Mouse (Mus musculus) myocyte (in vitro differentiated cells): ENCODE results near the gene Hspb1. TPM values are rescaled to one million over a fixed set of nuclear protein-coding genes. Genes with fewer than 3 reads are reported as not detected.
A peak's percentile ranks its signal among the peaks of the same experiment; 100 is the strongest.

Experiments
- H3K27me3 ChIP-seq: one replicate; pipeline ENCODE4 v1.6.1; 2011; ENCODE audit not compliant: control insufficient read depth, insufficient read depth, insufficient read length
- H3K36me3 ChIP-seq: one replicate; pipeline ENCODE4 v1.6.1; 2011; ENCODE audit not compliant: control insufficient read depth, insufficient read depth
- H3K4me2 ChIP-seq: one replicate; pipeline ENCODE4 v1.6.1; 2011; ENCODE audit warnings: low read depth, control low read depth
- H3K4me3 ChIP-seq: one replicate; pipeline ENCODE4 v1.5.1; 2011; ENCODE audit warnings: mild to moderate bottlenecking, control low read depth, moderate library complexity
- H3K79me2 ChIP-seq: one replicate; pipeline ENCODE4 v1.6.1; 2011; ENCODE audit not compliant: control insufficient read depth, insufficient read depth
- H3ac ChIP-seq: one replicate; pipeline ENCODE4 v1.6.1; 2011; ENCODE audit not compliant: control insufficient read depth, insufficient read length
- CEBPB ChIP-seq: IDR thresholded peaks from 2 replicates; pipeline ENCODE4 v1.6.1; 2011; ENCODE audit warnings: mild to moderate bottlenecking, moderate library complexity; ENCODE audit not compliant: poor library complexity, insufficient read depth, severe bottlenecking
- E2F4 ChIP-seq: IDR thresholded peaks from one replicate; pipeline ENCODE4 v1.6.1; 2011; ENCODE audit warnings: mild to moderate bottlenecking, control low read depth, moderate library complexity; ENCODE audit not compliant: insufficient read depth
- MAX ChIP-seq: IDR thresholded peaks from one replicate; pipeline ENCODE4 v1.6.1; 2011; ENCODE audit warnings: low read depth, mild to moderate bottlenecking, control low read depth
- MYOD1 ChIP-seq, 3 experiments: IDR thresholded peaks; one replicate each; pipeline ENCODE4 v1.6.1; 2011; ENCODE audit warnings: control low read depth in 2 of 3, low read depth in 2 of 3, mild to moderate bottlenecking in 2 of 3, moderate library complexity in 1 of 3; ENCODE audit not compliant: insufficient read length in 2 of 3, control insufficient read depth in 1 of 3
- MYOG ChIP-seq, 3 experiments: IDR thresholded peaks; one replicate each; pipeline ENCODE4 v1.6.1; 2011; ENCODE audit warnings: control low read depth in 2 of 3, low read depth in 2 of 3, mild to moderate bottlenecking in 2 of 3; ENCODE audit not compliant: insufficient read length in 2 of 3, control insufficient read depth in 1 of 3, insufficient read depth in 1 of 3
- POLR2A ChIP-seq: IDR thresholded peaks from one replicate; pipeline ENCODE4 v1.6.1; 2011; ENCODE audit warnings: low read depth, mild to moderate bottlenecking, control low read depth, moderate library complexity; ENCODE audit not compliant: insufficient read length
- POLR2AphosphoS2 ChIP-seq: IDR thresholded peaks from one replicate; pipeline ENCODE4 v1.6.1; 2011; ENCODE audit warnings: low read depth, control low read depth; ENCODE audit not compliant: insufficient read length
- REST ChIP-seq: IDR thresholded peaks from one replicate; pipeline ENCODE4 v1.6.1; 2011; ENCODE audit warnings: mild to moderate bottlenecking, control low read depth, moderate library complexity; ENCODE audit not compliant: insufficient read depth, insufficient read length
- SRF ChIP-seq: IDR thresholded peaks from one replicate; pipeline ENCODE4 v1.6.1; 2011; ENCODE audit warnings: low read depth; ENCODE audit not compliant: control insufficient read depth, insufficient read length
- TCF12 ChIP-seq: IDR thresholded peaks from one replicate; pipeline ENCODE4 v1.6.1; 2011; ENCODE audit warnings: mild to moderate bottlenecking, control low read depth; ENCODE audit not compliant: poor library complexity, insufficient read depth, severe bottlenecking
- TCF3 ChIP-seq: IDR thresholded peaks from one replicate; pipeline ENCODE4 v1.6.1; 2011; ENCODE audit warnings: low read depth, control low read depth; ENCODE audit not compliant: insufficient read length
- USF1 ChIP-seq: IDR thresholded peaks from one replicate; pipeline ENCODE4 v1.6.1; 2011; ENCODE audit warnings: low read depth, mild to moderate bottlenecking, control low read depth, moderate library complexity
- polyA plus RNA-seq: library from polyadenylated mRNA; unstranded; fragments of >200 nt; fragmentation: generic; extraction: Trizol; gene quantifications from one replicate; pipeline ENCODE4 v1.2.1, GENCODE M21; 2012; ENCODE audit warnings: missing spikeins

The Hspb1 gene
- polyA plus RNA-seq, 1 experiment = 622 TPM

DNA sequence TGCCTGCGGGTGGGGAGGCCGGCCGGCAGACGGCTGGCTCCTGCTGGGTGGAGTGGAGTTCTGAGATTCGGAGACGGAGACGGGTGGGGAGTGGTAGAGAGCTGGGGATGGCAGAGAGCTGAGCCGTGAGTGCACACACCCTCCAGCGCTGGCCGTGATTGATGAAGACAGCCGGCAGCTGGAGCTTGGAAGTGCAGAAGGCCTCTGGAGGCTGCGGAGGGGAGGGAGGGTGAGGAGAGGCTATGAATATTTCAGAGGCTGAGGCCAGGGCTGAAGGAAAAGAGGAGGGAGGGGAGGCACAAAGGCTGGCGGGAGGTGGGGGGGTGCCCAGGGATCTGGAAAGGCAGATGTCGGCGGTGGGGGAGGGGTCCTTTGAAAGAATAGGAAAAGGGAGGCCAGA lies 36.7 kb upstream of the Hspb1 start:
- Histone ChIP-seq H3ac (no peak overlapping the region), H3K27me3 (peaks cover 55% of the 10 kb centered on the region), H3K79me2 (no peaks in the 10 kb centered on the region), H3K4me2 (peak overlapping the region; percentile 34), H3K36me3 (no peaks in the 10 kb centered on the region), H3K4me3 (no peak overlapping the region)
- TF ChIP-seq POLR2A = no peak
- TF ChIP-seq MYOD1 (IDR thresholded peaks at IDR 0.05; ENCODE audit: control insufficient read depth in 1 of 3, insufficient read length in 2 of 3, low read depth in 2 of 3) = peak; percentile 27 to 89 (median 86)
- no peak for TF ChIP-seq TCF3
- no peak for TF ChIP-seq E2F4
- TF ChIP-seq REST = no peak
- TF ChIP-seq USF1 = no peak
- TF ChIP-seq MYOG (IDR thresholded peaks at IDR 0.05; ENCODE audit: control insufficient read depth in 1 of 3, insufficient read depth in 1 of 3, insufficient read length in 2 of 3, low read depth in 2 of 3) = peak in 1 of 3 experiments; percentile 29
- TF ChIP-seq MAX = no peak
- no peak for TF ChIP-seq TCF12
- no peak for TF ChIP-seq POLR2AphosphoS2
- TF ChIP-seq CEBPB = no peak
- no peak for TF ChIP-seq SRF

DNA sequence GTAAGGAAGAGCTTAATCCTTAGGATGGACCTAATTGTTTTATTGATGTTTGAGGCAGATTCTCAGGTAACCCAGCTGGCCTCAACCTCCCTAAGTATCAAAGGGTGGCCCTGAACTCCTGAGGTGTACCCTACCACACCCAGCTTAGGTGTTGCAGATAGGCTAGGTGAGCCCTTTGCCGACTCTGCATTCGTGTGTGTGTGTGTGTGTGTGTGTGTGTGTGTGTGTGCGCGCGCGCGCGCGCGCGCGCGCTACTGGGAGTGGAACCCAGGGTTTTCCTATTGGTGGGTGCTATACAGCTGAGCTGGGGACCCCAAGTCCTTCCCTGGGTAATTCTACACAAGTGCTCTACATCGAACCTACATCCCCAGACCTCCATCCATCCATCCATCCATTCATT lies 36.2 kb upstream of the Hspb1 start:
- Histone ChIP-seq H3ac (no peak overlapping the region), H3K4me3 (no peak overlapping the region), H3K79me2 (no peaks in the 10 kb centered on the region), H3K36me3 (no peaks in the 10 kb centered on the region), H3K4me2 (peak overlapping the region; percentile 34), H3K27me3 (peaks cover 60% of the 10 kb centered on the region)
- TF ChIP-seq TCF3 (no peak), POLR2A (no peak), MAX (no peak), MYOD1 (IDR thresholded peaks at IDR 0.05; ENCODE audit: control insufficient read depth in 1 of 3, insufficient read length in 2 of 3, low read depth in 2 of 3) (no peak), CEBPB (no peak), SRF (no peak), USF1 (no peak), TCF12 (no peak), MYOG (IDR thresholded peaks at IDR 0.05; ENCODE audit: control insufficient read depth in 1 of 3, insufficient read depth in 1 of 3, insufficient read length in 2 of 3, low read depth in 2 of 3) (no peak), REST (no peak)

GRCm38 (mm10) chr5:135852421-135852820 lies 35.3 kb upstream of the Hspb1 start:
- H3K36me3 ChIP-seq = no peaks in the 10 kb centered on the region
- H3K4me2 ChIP-seq = no peak overlapping the region
- H3ac ChIP-seq = no peak overlapping the region

DNA sequence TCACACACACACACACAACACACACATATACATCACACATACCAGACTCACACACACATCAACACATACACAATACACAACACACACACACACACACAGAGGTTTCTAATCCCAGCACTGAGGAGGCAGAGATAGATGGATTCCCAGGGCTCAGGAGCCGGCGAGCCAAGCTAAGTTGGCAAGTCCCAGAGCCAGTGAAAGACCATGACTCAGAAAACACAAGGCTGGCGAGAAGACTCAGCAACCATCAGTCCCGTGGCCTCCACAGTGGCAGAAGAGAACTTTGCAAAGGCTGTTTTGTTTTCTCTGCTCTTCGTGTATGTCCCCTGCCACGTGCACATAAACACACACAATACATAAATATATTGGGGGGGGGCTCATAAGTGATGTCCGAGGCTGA lies 34.0 kb upstream of the Hspb1 start:
- Histone ChIP-seq H3K27me3 (peaks cover 72% of the 10 kb centered on the region), H3K4me3 (no peak overlapping the region), H3K36me3 (no peaks in the 10 kb centered on the region), H3K79me2 (no peaks in the 10 kb centered on the region), H3K4me2 (no peak overlapping the region), H3ac (no peak overlapping the region)
- TF ChIP-seq TCF12 (no peak), E2F4 (no peak), TCF3 (no peak), MAX (no peak), REST (no peak), POLR2AphosphoS2 (no peak), USF1 (no peak), SRF (no peak), CEBPB (no peak), MYOG (IDR thresholded peaks at IDR 0.05; ENCODE audit: control insufficient read depth in 1 of 3, insufficient read depth in 1 of 3, insufficient read length in 2 of 3, low read depth in 2 of 3) (no peak), MYOD1 (IDR thresholded peaks at IDR 0.05; ENCODE audit: control insufficient read depth in 1 of 3, insufficient read length in 2 of 3, low read depth in 2 of 3) (no peak), POLR2A (no peak)

More at GRCm38 (mm10) chr5:135852421-135852820, 35.3 kb upstream of the Hspb1 start:
- H3K4me3 ChIP-seq = no peak overlapping the region
- TF ChIP-seq TCF3 = no peak
- TF ChIP-seq POLR2A = no peak
- TF ChIP-seq POLR2AphosphoS2 = no peak
- no peak for TF ChIP-seq CEBPB
- TF ChIP-seq E2F4 = no peak
- TF ChIP-seq SRF = no peak
- TF ChIP-seq USF1 = no peak
- TF ChIP-seq MYOD1 (IDR thresholded peaks at IDR 0.05; ENCODE audit: control insufficient read depth in 1 of 3, insufficient read length in 2 of 3, low read depth in 2 of 3) = no peak
- TF ChIP-seq REST = no peak
- TF ChIP-seq MAX = no peak
- no peak for TF ChIP-seq TCF12
- H3K79me2 ChIP-seq = no peaks in the 10 kb centered on the region
- H3K27me3 ChIP-seq = peaks cover 66% of the 10 kb centered on the region

- peak overlapping the region; percentile 32 for H3K4me2 ChIP-seq
- H3K79me2 ChIP-seq = no peaks in the 10 kb centered on the region
- no peaks in the 10 kb centered on the region for H3K36me3 ChIP-seq
- H3K27me3 ChIP-seq = peaks cover 65% of the 10 kb centered on the region
- no peak overlapping the region for H3ac ChIP-seq
- TF ChIP-seq MYOD1 (IDR thresholded peaks at IDR 0.05; ENCODE audit: control insufficient read depth in 1 of 3, insufficient read length in 2 of 3, low read depth in 2 of 3) (no peak), MAX (no peak), USF1 (no peak), TCF12 (no peak), CEBPB (no peak), REST (no peak), MYOG (IDR thresholded peaks at IDR 0.05; ENCODE audit: control insufficient read depth in 1 of 3, insufficient read depth in 1 of 3, insufficient read length in 2 of 3, low read depth in 2 of 3) (no peak), POLR2A (no peak), TCF3 (no peak), POLR2AphosphoS2 (no peak), E2F4 (no peak), SRF (no peak)
- H3K4me3 ChIP-seq = no peak overlapping the region
Measured at GRCm38 (mm10) chr5:135855156-135855555, 32.6 kb upstream of the Hspb1 start.
